Mouse (Mus musculus) C2C12 (cell line): ENCODE data around the gene 3110021N24Rik.

Experiments
- CTCF ChIP-seq: IDR thresholded peaks from one replicate; pipeline ENCODE4 v1.5.1; 2011; ENCODE audit not compliant: control insufficient read depth, insufficient read depth, insufficient read length
- FOSL1 ChIP-seq: IDR thresholded peaks from one replicate; pipeline ENCODE4 v1.8.0; 2011; ENCODE audit warnings: mild to moderate bottlenecking, low read length; ENCODE audit not compliant: poor library complexity, insufficient read depth, severe bottlenecking
- MAX ChIP-seq: IDR thresholded peaks from one replicate; pipeline ENCODE4 v1.6.1; 2011; ENCODE audit warnings: mild to moderate bottlenecking, control low read depth
- MYOD1 ChIP-seq: IDR thresholded peaks from one replicate; pipeline ENCODE4 v1.6.1; 2011; ENCODE audit warnings: low read depth; ENCODE audit not compliant: control insufficient read depth, insufficient read length
- USF1 ChIP-seq: IDR thresholded peaks from one replicate; pipeline ENCODE4 v1.6.1; 2011; ENCODE audit warnings: low read depth, mild to moderate bottlenecking, control low read depth, moderate library complexity

GRCm38 (mm10) chr4:108721245-108721784, 1.9 kb downstream of the 3110021N24Rik start:
- no peak for TF ChIP-seq MYOD1
- no peak for TF ChIP-seq CTCF
- no peak for TF ChIP-seq FOSL1
- no peak for TF ChIP-seq USF1
- TF ChIP-seq MAX = no peak
